Comparison of ENCODE assay signal across 26 mouse cellular contexts in genomic region chr11:57615871-57616270, GRCm38 (mm10). TPM values are rescaled to one million over a fixed set of nuclear protein-coding genes. Genes with fewer than 3 reads are reported as not detected.
DNase-seq lines count a peak whose midpoint lies in the region; ATAC-seq lines count a peak whose summit lies in the region.
"Had no signal": no experiment of that assay in that cellular context is flagged by ENCODE, and none has a peak within 500 bp of the region (broad histone marks: within the 10 kb centered on the region; RNA-seq: fewer than 3 reads in every experiment).

No protein-coding gene starts in this region.

- H3K27me3 ChIP-seq in kidney, embryonic 14.5 days (ENCODE audit: control insufficient read depth, insufficient read depth, low read length), result no peaks in the 10 kb centered on the region
- H3K27me3 ChIP-seq: embryonic facial prominence, embryonic 12.5 days; hindbrain, embryonic 15.5 days had no signal

- no peak overlapping the region for H3K9ac ChIP-seq in kidney, embryonic 14.5 days (ENCODE audit: low read depth, low read length)
- H3K9ac ChIP-seq: embryonic facial prominence, embryonic 12.5 days; forebrain, postnatal 0 days; heart, embryonic 13.5 days; hindbrain, embryonic 15.5 days; limb, embryonic 12.5 days; liver, postnatal 0 days had no signal

- H3K4me2 ChIP-seq in kidney, embryonic 14.5 days (replicated peaks; ENCODE audit: low read depth, low read length), result peak overlapping the region; percentile 15; the same call in 1 of the 2 replicates
- H3K4me2 ChIP-seq: embryonic facial prominence, embryonic 12.5 days; heart, embryonic 13.5 days; hindbrain, embryonic 15.5 days; limb, embryonic 12.5 days; liver, embryonic 11.5 days had no signal

- H3K9me3 ChIP-seq in kidney, embryonic 14.5 days (ENCODE audit: control insufficient read depth, low read length), result no peaks in the 10 kb centered on the region
- H3K9me3 ChIP-seq: embryonic facial prominence, embryonic 12.5 days; G1E; heart, embryonic 13.5 days; hindbrain, embryonic 15.5 days; limb, embryonic 12.5 days; midbrain, embryonic 10.5 days had no signal

- H3K4me3 ChIP-seq in kidney, embryonic 14.5 days (ENCODE audit: low read length), result no peak overlapping the region
- H3K4me3 ChIP-seq: embryonic facial prominence, embryonic 12.5 days; heart, embryonic 13.5 days; hindbrain, embryonic 15.5 days; limb, embryonic 12.5 days; midbrain, embryonic 10.5 days had no signal

- DNase-seq in kidney, adult 18-20 months, result no peak
- peak; percentile 25 for DNase-seq in lung, postnatal 10 days
- no peak for DNase-seq in lung, postnatal 14 days
- DNase-seq in embryo, embryonic 10.5 days (ENCODE audit: low spot score), result peak; percentile 58
- DNase-seq in layer of hippocampus, postnatal 25 days (ENCODE audit: extremely low spot score in 1 of 2, low spot score in 1 of 2), result no peak
- no peak for DNase-seq in right cerebral cortex, postnatal 36 days (ENCODE audit: low spot score in 2 of 2)
- DNase-seq: adrenal gland, postnatal 25 days; cerebellum, adult 9-10 months; forebrain, postnatal 0 days; gastrocnemius, postnatal 25 days; heart, adult 18-20 months; heart, postnatal 14 days; kidney, postnatal 36 days; liver, postnatal 0 days; right cerebral cortex, postnatal 14 days; spleen, adult 18-20 months had no signal

- WGBS in kidney, embryonic 14.5 days, result 32% methylated on average over 13 of the region's 13 CpGs

- H3K36me3 ChIP-seq in kidney, embryonic 14.5 days (ENCODE audit: control insufficient read depth, insufficient read depth, low read length), result no peaks in the 10 kb centered on the region
- H3K36me3 ChIP-seq: embryonic facial prominence, embryonic 12.5 days; G1E; heart, embryonic 13.5 days; hindbrain, embryonic 15.5 days; limb, embryonic 12.5 days; midbrain, embryonic 10.5 days had no signal

- H3K27ac ChIP-seq in kidney, embryonic 14.5 days (ENCODE audit: low read depth, low read length), result no peak overlapping the region
- H3K27ac ChIP-seq: embryonic facial prominence, embryonic 12.5 days; heart, embryonic 13.5 days; hindbrain, embryonic 15.5 days; limb, embryonic 12.5 days; macrophage; midbrain, embryonic 10.5 days had no signal

- ATAC-seq in kidney, embryonic 14.5 days (ENCODE audit: low FRiP score, low TSS enrichment), result no peak
- ATAC-seq: forebrain, postnatal 0 days; intestine, embryonic 16.5 days; liver, postnatal 0 days had no signal

- H3K4me1 ChIP-seq in kidney, embryonic 14.5 days (ENCODE audit: control insufficient read depth, insufficient read depth, low read length), result no peaks in the 10 kb centered on the region

RNA-seq across cellular contexts. Expression of gene Galnt10, which starts 29.4 kb away (rescaled TPM):
- 7.3 and 13.0 TPM in 2 replicates for polyA plus RNA-seq in kidney, embryonic 14.5 days (2014; fragmentation: Nextera tagmentation; extraction: Ambion mirVana)
- total RNA-seq in layer of hippocampus, postnatal 25 days (2021), result 1 to 10 TPM; 7.1 TPM

Comparison
In these comparisons a context has a peak if more than half of its experiments do, and no peak if none do; other contexts are left out.
1. DNase-seq: peak in lung, postnatal 10 days (single experiment) and embryo, embryonic 10.5 days (single experiment); none in kidney, adult 18-20 months (single experiment), lung, postnatal 14 days (single experiment), layer of hippocampus, postnatal 25 days (0 of 2) and right cerebral cortex, postnatal 36 days (0 of 2).